Mouse (Mus musculus): ENCODE measurements at regions not wholly inside any gene's neighbourhood (a gene's known extent, or its start where the extent isn't known, plus 50 kb on each side); places are given as distances from the start of the nearest gene placed in this dataset.

DNA sequence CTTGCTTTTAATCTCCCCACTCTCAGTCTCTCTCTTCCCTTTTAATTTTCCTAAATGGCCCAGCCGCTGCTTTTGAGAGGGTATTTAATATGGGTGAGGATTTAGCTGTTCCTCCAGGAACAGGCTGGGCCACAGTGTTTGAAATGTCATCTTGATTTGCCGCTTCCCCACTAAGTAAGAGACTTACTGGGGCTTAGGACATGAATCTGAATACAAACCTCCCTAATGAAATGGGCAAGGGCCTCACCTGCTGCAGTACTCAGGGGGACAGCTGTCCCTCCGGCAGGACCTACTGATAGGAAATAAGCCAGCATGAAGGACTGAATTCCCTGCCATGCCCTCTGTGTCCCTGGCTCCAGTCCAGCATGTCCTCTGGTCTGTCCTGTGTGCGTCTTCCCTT is 50.6 kb upstream of the Prr23a1 start:
- DNase-seq: no peak

- no peak for DNase-seq
Measured at GRCm38 (mm10) chr9:98773651-98774185, 68.6 kb upstream of the Prr23a1 start.

GRCm38 (mm10) chr9:98773212-98773611 is 69.1 kb upstream of the Prr23a1 start:
- DNase-seq: no peak

DNA sequence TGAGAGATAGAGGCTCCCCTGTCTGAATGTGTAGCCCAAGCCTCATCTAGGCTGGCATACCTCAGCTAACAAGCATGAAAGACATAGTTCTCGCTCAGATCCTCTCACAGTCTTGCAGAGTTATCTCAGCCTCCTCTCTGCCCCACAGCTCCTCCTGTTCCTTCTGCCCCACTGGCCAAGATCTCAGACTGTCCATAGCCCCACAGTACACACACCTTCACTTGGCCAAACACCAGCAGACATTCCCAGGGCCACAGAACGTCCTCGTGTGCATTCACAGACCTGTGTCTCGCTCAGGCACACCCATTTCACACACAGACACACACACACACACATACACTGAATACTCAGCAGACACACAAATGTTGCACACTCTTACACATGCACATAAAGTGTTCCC is 87.5 kb upstream of the Prr23a1 start:
- no peak for DNase-seq

DNA sequence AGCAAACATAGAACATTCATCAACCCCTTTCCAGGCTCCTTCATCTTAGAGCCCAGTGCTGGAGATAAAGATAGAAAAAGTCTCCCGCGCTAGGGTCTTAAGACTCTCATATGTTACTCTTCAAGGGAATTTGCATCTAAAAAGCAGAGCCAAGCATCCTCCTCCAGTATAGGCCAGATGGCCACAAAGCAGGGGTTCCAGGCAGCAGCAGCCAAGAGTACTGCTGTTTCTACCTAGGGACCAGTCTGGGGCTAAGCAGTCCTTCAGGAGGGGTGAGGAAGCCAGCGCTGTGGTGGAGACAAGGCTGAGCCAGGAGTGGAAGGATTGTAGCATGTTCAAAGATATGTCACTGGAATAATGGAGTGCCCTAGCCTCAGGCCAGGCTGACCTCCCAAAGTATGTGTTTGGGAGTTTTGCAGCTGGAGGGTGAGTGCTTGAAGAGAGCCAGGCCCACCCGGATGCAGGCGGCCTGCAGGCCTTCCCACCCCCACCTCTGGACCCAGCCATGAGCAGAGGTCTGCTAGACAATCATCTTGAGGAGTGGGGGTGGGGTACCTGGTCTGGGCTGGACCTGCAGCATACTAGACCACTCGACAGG is 88.8 kb upstream of the Prr23a1 start:
- DNase-seq: no peak

- DNase-seq: no peak
Measured at GRCm38 (mm10) chr9:98743785-98744184, 98.5 kb upstream of the Prr23a1 start.

- no peak for DNase-seq
Measured at GRCm38 (mm10) chr9:98727276-98727860, 114.9 kb upstream of the Prr23a1 start.

- DNase-seq: peak; percentile 43
Measured at GRCm38 (mm10) chr9:98726638-98727037, 115.7 kb upstream of the Prr23a1 start.

GRCm38 (mm10) chr9:98722885-98723284 is 119.4 kb upstream of the Prr23a1 start:
- no peak for DNase-seq

GRCm38 (mm10) chr9:98721381-98721780 is 119.9 kb upstream of the Mrps22 start:
- DNase-seq: no peak

DNA sequence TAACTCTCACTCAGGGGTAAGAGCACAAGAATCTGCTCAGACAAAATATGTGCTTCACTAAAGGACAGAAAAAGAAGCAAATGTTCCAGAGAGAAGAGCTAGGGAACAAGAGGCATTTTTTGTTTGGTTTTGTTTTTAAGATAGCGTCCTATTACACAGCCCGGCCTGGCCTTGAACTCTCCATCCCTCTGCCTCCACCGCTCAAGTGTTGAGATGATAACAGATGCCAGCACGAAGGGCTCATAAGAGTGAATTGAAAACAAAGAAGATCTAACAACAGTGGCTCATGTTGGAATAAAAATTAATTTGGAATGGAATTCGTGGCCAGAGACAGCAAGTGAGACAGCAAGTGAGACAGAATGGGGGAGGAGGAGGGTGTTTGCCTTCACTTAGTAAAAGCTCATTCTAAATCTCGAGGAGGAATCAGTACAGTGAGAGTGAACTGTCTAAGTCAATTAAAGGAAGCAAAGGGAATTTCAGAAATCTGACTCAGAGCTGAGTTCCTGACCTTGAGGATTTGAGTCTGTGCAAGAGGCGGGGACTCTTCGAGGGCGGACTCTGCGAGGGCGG is 116.3 kb upstream of the Mrps22 start:
- DNase-seq: no peak

- DNase-seq: no peak
Measured at GRCm38 (mm10) chr9:98714661-98715060, 113.2 kb upstream of the Mrps22 start.

DNA sequence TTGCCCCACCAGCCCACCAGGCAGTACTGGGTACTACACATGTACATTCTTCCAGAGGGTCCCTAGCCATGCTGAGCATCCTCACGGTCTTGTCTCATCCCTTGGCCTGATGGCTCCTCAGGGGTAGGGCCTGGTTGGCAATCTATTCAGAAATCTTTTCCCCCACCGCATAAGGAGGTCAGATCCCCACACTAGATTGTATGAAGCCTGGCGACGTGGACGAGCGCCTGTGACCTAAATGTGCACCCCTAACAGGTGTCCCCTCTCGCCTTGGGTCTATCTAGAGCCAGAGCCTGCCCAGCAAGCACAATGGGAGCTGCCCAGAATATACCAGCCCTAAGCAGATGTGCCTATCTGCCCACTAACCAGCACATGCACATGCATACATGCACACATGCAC is 111.4 kb upstream of the Mrps22 start:
- no peak for DNase-seq

GRCm38 (mm10) chr9:98712023-98712563 is 110.6 kb upstream of the Mrps22 start:
- DNase-seq: no peak

DNA sequence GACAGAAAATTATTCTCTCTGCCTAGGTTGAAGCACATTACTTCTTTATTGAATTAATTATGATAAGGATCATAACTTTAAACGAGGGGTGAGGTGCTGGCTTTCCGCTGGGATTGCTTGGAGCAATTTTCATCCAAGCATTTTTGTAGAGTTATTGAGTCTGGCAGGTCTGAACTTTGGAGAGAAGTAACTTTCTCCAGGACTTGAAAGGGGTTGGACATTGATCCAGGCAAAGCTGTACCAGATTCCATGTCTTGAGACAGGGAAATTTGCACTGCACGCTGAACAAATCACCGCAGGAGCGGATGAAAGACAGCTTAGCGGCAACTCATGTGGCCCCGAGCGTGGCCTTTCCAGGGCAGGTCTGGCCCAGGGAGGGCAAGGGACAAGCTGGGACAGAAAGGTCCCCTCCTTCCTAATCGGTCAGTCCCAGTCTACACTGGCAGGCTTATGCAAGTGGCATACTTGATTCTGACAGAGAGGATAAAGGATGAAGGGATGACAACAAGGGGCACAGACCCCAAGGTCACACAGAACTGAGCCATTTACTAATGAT is 108.8 kb upstream of the Mrps22 start:
- DNase-seq: no peak

DNA sequence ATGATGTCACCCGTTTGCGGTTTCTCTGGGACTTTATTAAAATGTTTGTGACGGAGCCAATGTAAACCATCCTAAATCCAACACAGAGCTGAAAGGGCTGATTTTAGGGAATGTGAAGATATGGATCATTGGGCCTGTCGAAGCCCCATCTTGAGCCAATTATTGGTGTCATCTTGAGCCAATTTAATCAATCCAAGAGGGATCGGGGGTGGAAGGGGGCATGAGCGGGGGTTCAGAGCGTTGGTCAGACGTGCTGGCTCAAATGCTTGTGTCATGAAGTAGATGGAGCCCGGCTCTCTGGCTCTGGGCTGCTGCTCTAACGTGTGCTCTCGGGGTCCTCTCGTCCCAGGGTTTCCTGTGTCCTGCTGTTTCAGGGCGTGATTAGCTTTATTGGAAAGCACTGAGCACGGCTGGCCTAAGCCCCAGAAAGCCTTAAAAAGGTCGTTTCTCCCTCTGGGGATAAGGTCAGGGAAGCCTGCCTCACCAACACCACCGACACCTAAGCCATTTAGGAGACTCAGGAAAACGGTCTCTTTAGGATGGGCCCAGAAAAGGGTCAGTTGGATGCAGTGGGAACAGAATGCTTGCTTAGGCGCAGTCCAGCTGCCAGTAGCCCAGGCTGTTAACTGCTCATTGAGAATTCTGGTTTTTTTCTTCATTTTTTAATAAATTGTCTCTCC is 106.7 kb upstream of the Mrps22 start:
- no peak for DNase-seq

- no peak for DNase-seq
Measured at GRCm38 (mm10) chr9:98707491-98707890, 106.0 kb upstream of the Mrps22 start.

GRCm38 (mm10) chr9:98704131-98704530 is 102.7 kb upstream of the Mrps22 start:
- peak; percentile 57 for DNase-seq

GRCm38 (mm10) chr9:98703331-98703730 is 101.9 kb upstream of the Mrps22 start:
- no peak for DNase-seq

DNA sequence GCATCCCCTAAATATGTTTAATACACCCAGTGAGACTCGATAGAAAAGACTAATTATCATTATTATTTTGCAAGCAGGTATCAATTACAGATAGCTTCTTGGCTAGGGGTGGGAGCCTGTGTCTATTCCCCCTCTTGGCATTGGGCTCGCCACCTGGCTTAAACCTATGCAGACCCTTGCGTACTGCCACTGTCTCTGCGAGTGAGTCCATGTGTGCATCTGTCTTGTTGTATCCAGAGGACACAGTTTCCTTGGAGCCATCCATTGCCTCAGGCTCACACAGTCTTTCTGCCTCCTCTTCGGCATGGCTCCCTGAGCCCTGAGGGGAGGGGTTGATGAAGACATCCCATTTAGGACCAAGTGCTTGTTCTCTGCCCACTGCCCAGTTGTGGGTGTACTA is 99.1 kb upstream of the Mrps22 start:
- DNase-seq: no peak

- peak; percentile 41 for DNase-seq
Measured at GRCm38 (mm10) chr9:98697155-98697554, 95.7 kb upstream of the Mrps22 start.

- no peak for DNase-seq
Measured at GRCm38 (mm10) chr9:98695035-98695434, 93.6 kb upstream of the Mrps22 start.

GRCm38 (mm10) chr9:98690839-98691516 is 89.5 kb upstream of the Mrps22 start:
- DNase-seq: peak; percentile 50

Data from embryo, embryonic 11 days (tissue).